Mouse (Mus musculus): ENCODE measurements around the gene Il11. TPM values are rescaled to one million over a fixed set of nuclear protein-coding genes. Genes with fewer than 3 reads are reported as not detected.
A peak's percentile ranks its signal among the peaks of the same experiment; 100 is the strongest.
"Not testable (repeated sequence)": the region's sequence is repeated elsewhere in the genome, so short reads cannot be mapped to it uniquely, and the experiment has no call there.

The Il11 gene
- 0.25 and 0.74 TPM in 2 replicates for total RNA-seq (2017)

GRCm38 (mm10) chr7:4782759-4783158, at the start of gene Il11, which contains the start of gene Tmem190:
Gene Il11, minus strand, starts transcription at chr7:4782859.
Gene Tmem190, plus strand, starts transcription at chr7:4782937.
- no peak for ATAC-seq (replicated peaks in 1 of 2; ENCODE audit: insufficient read depth in 1 of 2, low FRiP score in 2 of 2, low TSS enrichment in 1 of 2, low read depth in 1 of 2, poor library complexity in 2 of 2, severe bottlenecking in 2 of 2)

GRCm38 (mm10) chr7:4830476-4830875, 47.8 kb upstream of the Il11 start:
- ATAC-seq (replicated peaks in 1 of 2; ENCODE audit: insufficient read depth in 1 of 2, low FRiP score in 2 of 2, low TSS enrichment in 1 of 2, low read depth in 1 of 2, poor library complexity in 2 of 2, severe bottlenecking in 2 of 2): no peak

- ATAC-seq (replicated peaks in 1 of 2; ENCODE audit: insufficient read depth in 1 of 2, low FRiP score in 2 of 2, low TSS enrichment in 1 of 2, low read depth in 1 of 2, poor library complexity in 2 of 2, severe bottlenecking in 2 of 2): no peak
Observed at GRCm38 (mm10) chr7:4825365-4825764, 42.7 kb upstream of the Il11 start.

- no peak for ATAC-seq (replicated peaks in 1 of 2; ENCODE audit: insufficient read depth in 1 of 2, low FRiP score in 2 of 2, low TSS enrichment in 1 of 2, low read depth in 1 of 2, poor library complexity in 2 of 2, severe bottlenecking in 2 of 2)
Observed at GRCm38 (mm10) chr7:4822162-4822907, 39.7 kb upstream of the Il11 start.

GRCm38 (mm10) chr7:4821690-4822089, 39.0 kb upstream of the Il11 start:
- no peak for ATAC-seq (replicated peaks in 1 of 2; ENCODE audit: insufficient read depth in 1 of 2, low FRiP score in 2 of 2, low TSS enrichment in 1 of 2, low read depth in 1 of 2, poor library complexity in 2 of 2, severe bottlenecking in 2 of 2)

- ATAC-seq (replicated peaks in 1 of 2; ENCODE audit: insufficient read depth in 1 of 2, low FRiP score in 2 of 2, low TSS enrichment in 1 of 2, low read depth in 1 of 2, poor library complexity in 2 of 2, severe bottlenecking in 2 of 2): not testable (repeated sequence)
Observed at GRCm38 (mm10) chr7:4820925-4821324, 38.3 kb upstream of the Il11 start.

- ATAC-seq (replicated peaks in 1 of 2; ENCODE audit: insufficient read depth in 1 of 2, low FRiP score in 2 of 2, low TSS enrichment in 1 of 2, low read depth in 1 of 2, poor library complexity in 2 of 2, severe bottlenecking in 2 of 2): no peak
Observed at GRCm38 (mm10) chr7:4816559-4816958, 33.9 kb upstream of the Il11 start.

GRCm38 (mm10) chr7:4813105-4813791, 30.6 kb upstream of the Il11 start:
- ATAC-seq (replicated peaks in 1 of 2; ENCODE audit: insufficient read depth in 1 of 2, low FRiP score in 2 of 2, low TSS enrichment in 1 of 2, low read depth in 1 of 2, poor library complexity in 2 of 2, severe bottlenecking in 2 of 2): no peak

GRCm38 (mm10) chr7:4812303-4813104, 29.8 kb upstream of the Il11 start, which contains the start of gene Ube2s:
Gene Ube2s, minus strand, starts transcription at chr7:4812590.
- ATAC-seq (replicated peaks in 1 of 2; ENCODE audit: insufficient read depth in 1 of 2, low FRiP score in 2 of 2, low TSS enrichment in 1 of 2, low read depth in 1 of 2, poor library complexity in 2 of 2, severe bottlenecking in 2 of 2): peak; percentile 95

- no peak for ATAC-seq (replicated peaks in 1 of 2; ENCODE audit: insufficient read depth in 1 of 2, low FRiP score in 2 of 2, low TSS enrichment in 1 of 2, low read depth in 1 of 2, poor library complexity in 2 of 2, severe bottlenecking in 2 of 2)
Observed at GRCm38 (mm10) chr7:4811842-4812302, 29.2 kb upstream of the Il11 start.

GRCm38 (mm10) chr7:4811131-4811530, 28.5 kb upstream of the Il11 start:
- not testable (repeated sequence) for ATAC-seq (replicated peaks in 1 of 2; ENCODE audit: insufficient read depth in 1 of 2, low FRiP score in 2 of 2, low TSS enrichment in 1 of 2, low read depth in 1 of 2, poor library complexity in 2 of 2, severe bottlenecking in 2 of 2)

GRCm38 (mm10) chr7:4806716-4807115, 24.1 kb upstream of the Il11 start:
- peak; percentile 47 to 68; a peak in 2 of 4 replicates for ATAC-seq (replicated peaks in 1 of 2; ENCODE audit: insufficient read depth in 1 of 2, low FRiP score in 2 of 2, low TSS enrichment in 1 of 2, low read depth in 1 of 2, poor library complexity in 2 of 2, severe bottlenecking in 2 of 2)

GRCm38 (mm10) chr7:4802247-4802646, 19.6 kb upstream of the Il11 start:
- no peak for ATAC-seq (replicated peaks in 1 of 2; ENCODE audit: insufficient read depth in 1 of 2, low FRiP score in 2 of 2, low TSS enrichment in 1 of 2, low read depth in 1 of 2, poor library complexity in 2 of 2, severe bottlenecking in 2 of 2)

GRCm38 (mm10) chr7:4795767-4796433, 13.2 kb upstream of the Il11 start:
- ATAC-seq (replicated peaks in 1 of 2; ENCODE audit: insufficient read depth in 1 of 2, low FRiP score in 2 of 2, low TSS enrichment in 1 of 2, low read depth in 1 of 2, poor library complexity in 2 of 2, severe bottlenecking in 2 of 2): peak; percentile 21 to 30; a peak in 1 of 4 replicates

GRCm38 (mm10) chr7:4794631-4795168, 12.0 kb upstream of the Il11 start:
- no peak for ATAC-seq (replicated peaks in 1 of 2; ENCODE audit: insufficient read depth in 1 of 2, low FRiP score in 2 of 2, low TSS enrichment in 1 of 2, low read depth in 1 of 2, poor library complexity in 2 of 2, severe bottlenecking in 2 of 2)

GRCm38 (mm10) chr7:4793674-4794073, 11.0 kb upstream of the Il11 start:
- ATAC-seq (replicated peaks in 1 of 2; ENCODE audit: insufficient read depth in 1 of 2, low FRiP score in 2 of 2, low TSS enrichment in 1 of 2, low read depth in 1 of 2, poor library complexity in 2 of 2, severe bottlenecking in 2 of 2): no peak

- ATAC-seq (replicated peaks in 1 of 2; ENCODE audit: insufficient read depth in 1 of 2, low FRiP score in 2 of 2, low TSS enrichment in 1 of 2, low read depth in 1 of 2, poor library complexity in 2 of 2, severe bottlenecking in 2 of 2): not testable (repeated sequence)
Observed at GRCm38 (mm10) chr7:4793248-4793647, 10.6 kb upstream of the Il11 start.
